Mouse (Mus musculus): ENCODE measurements at regions not wholly inside any gene's neighbourhood (a gene's known extent, or its start where the extent isn't known, plus 50 kb on each side); places are given as distances from the start of the nearest gene placed in this dataset.

- DNase-seq (ENCODE audit: low read depth, low spot score), result no peak
These were observed 169.9 kb upstream of the Kcnab2 start for GRCm38 (mm10) chr4:152647620-152648019.

- no peak for DNase-seq (ENCODE audit: low read depth, low spot score)
These were observed 169.4 kb upstream of the Kcnab2 start for GRCm38 (mm10) chr4:152647084-152647483.

GRCm38 (mm10) chr4:152637088-152637487 lies 159.4 kb upstream of the Kcnab2 start:
- DNase-seq (ENCODE audit: low read depth, low spot score), result no peak

- no peak for DNase-seq (ENCODE audit: low read depth, low spot score)
These were observed 156.2 kb upstream of the Kcnab2 start for GRCm38 (mm10) chr4:152633896-152634295.

- DNase-seq (ENCODE audit: low read depth, low spot score), result no peak
These were observed 150.4 kb upstream of the Kcnab2 start for GRCm38 (mm10) chr4:152628111-152628510.

GRCm38 (mm10) chr4:152625032-152626003 lies 147.6 kb upstream of the Kcnab2 start:
- peak; percentile 69 for DNase-seq (ENCODE audit: low read depth, low spot score)

GRCm38 (mm10) chr4:152622022-152622777 lies 144.5 kb upstream of the Kcnab2 start:
- DNase-seq (ENCODE audit: low read depth, low spot score), result no peak

- DNase-seq (ENCODE audit: low read depth, low spot score), result no peak
These were observed 140.0 kb upstream of the Kcnab2 start for GRCm38 (mm10) chr4:152617636-152618035.

- DNase-seq (ENCODE audit: low read depth, low spot score), result no peak
These were observed 137.5 kb upstream of the Kcnab2 start for GRCm38 (mm10) chr4:152615155-152615554.

GRCm38 (mm10) chr4:152614356-152615100 lies 136.9 kb upstream of the Kcnab2 start:
- DNase-seq (ENCODE audit: low read depth, low spot score), result no peak
